Mouse (Mus musculus) heart, postnatal 36 days (tissue): ENCODE results near the gene Gm10842. TPM values are rescaled to one million over a fixed set of nuclear protein-coding genes. Genes with fewer than 3 reads are reported as not detected.

Source experiments
- DNase-seq, 2 experiments: peaks; one replicate each; pipeline ENCODE4 v3.0.0; 2021 to 2022
- intact Hi-C: fragments of 180-260 bp; cut with DNase I; formaldehyde crosslinking; loops from one replicate; pipeline ENCODE4 v1.15.1; 2025
- total RNA-seq, 2 experiments: library from RNA; stranded (reverse); gene quantifications; 2 replicates each; pipeline ENCODE4 v1.2.3; 2021

Gene Gm10842
- total RNA-seq, 2 experiments from 2014 or later: not detected

DNA sequence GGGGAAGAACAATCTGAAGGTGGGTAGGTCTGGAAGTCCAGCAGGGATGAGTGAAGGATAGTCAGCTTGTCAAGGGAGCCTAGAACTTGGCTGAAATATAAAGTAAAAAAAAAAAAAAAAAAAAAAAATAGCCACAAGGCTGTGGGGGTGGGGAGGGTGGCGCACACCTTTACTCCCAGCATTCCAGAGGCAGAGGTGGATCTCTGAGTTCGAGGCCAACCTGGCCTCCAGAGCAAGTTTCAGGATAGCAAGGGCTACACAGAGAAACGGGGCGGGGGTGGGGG is 5.3 kb downstream of the Gm10842 start:
- no peak for DNase-seq
- intact Hi-C loops: no loop called here

DNA sequence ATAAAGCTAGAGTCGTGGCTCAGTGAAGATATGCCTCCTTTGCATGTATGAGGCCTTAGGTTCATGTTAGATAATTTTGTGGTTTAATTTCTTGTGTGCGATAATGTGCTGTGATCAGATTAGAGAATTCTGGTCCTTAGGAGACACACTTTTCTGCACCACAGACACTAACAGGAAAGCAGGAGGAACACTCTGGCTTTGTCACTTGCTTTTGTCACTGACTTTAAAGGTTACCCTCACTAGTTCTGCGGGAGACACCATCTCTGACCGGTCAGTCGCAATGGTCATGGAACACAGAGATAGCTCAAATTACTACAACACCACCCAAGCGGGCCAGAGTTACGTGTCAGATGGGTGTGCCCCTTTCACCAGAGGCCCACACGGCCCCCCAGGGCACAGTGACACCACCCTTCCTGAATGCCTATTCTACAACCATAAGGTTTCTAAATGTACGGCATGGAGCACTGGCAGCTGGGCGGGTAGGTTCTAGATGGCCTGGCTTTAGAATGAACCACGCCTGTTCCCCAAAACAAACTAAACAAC is 5.7 kb downstream of the Gm10842 start:
- intact Hi-C loops: no loop called here
- no peak for DNase-seq

DNA sequence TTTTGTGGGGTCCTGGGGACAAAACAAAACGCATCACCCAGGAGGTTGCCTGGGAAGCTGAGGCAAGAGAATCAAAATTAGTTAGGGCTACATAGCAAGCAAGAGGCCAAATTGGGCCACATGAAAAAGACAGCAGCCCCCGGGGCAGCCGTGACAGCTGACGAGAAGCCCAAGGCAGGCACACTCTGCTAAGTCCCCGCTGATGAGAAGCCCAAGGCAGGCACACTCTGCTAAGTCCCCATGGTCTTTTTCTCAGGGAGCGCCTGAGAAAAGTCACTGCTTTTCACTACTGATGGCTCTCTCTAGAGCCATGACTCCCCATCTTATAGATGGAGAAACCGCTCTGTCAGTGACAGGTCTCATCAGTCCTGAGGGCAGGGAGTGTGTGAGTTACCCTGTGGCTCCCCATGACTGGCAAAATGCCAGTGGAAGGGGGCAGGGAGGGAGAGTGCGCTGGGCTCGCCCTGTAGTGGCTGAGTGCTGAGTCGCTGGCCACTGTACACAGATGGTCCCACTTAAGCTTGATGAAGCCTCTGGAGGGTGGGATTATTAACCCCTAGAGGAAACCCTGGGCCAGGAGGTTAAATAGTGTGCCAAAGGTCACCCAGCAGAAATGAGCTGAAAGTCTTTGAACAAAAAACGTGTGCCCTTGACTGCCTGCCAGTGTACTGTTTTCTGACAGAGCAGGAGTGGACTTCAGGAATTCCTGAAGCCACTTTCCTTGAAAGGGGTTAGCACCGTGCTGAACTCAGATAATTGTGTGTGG is 6.6 kb downstream of the Gm10842 start:
- intact Hi-C loops: no loop called here

DNA sequence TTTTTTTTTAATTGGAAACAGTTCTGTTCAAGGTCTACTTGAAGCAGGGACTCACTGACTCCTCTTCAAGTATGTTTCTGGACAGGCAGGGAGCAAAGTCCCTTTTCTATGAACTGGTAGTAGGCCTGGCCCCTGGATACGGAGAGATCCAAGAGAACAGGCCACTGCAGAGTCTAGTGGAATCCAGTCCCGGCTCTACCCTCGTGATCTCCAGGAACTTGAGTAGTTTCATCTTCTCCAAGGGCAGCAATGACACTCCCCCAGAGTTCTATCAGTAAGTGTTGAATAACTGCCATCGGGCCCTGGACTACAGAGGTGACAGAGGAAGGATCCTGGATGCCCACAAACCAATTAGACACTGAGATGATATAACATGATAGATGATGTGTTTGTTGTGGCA is 9.2 kb downstream of the Gm10842 start:
- intact Hi-C loops: no loop called here
- DNase-seq: no peak

More for the DNA sequence above, 6.6 kb downstream of the Gm10842 start:
- peak; percentile 18 to 40 for DNase-seq

DNA sequence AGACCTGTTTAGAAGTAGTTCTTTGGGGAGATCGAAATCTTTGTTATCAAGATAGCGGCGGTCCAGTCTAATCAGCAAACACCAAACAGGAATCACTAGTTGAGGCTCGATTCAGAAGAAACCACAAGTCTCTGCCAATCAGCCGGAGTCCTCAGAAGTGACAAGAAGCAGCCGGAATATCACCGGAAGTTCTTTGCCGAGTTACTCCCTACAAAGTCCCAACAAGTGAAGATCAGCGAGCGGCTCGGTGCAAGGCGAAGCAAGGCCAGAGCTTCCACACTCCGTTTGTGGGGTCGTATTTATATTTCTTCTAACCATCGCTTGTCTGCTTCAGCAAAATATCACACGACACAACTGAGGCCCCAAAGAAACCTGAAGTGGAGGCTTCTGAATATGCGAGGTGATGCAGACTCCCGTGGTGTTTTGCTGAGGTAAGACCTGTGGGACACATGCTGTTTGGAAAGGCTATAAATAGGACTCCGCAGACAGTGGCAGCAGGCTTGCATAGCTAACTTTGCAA is 10.1 kb downstream of the Gm10842 start:
- intact Hi-C loops: no loop called here
- peak in 1 of 2 experiments; percentile 19 for DNase-seq

DNA sequence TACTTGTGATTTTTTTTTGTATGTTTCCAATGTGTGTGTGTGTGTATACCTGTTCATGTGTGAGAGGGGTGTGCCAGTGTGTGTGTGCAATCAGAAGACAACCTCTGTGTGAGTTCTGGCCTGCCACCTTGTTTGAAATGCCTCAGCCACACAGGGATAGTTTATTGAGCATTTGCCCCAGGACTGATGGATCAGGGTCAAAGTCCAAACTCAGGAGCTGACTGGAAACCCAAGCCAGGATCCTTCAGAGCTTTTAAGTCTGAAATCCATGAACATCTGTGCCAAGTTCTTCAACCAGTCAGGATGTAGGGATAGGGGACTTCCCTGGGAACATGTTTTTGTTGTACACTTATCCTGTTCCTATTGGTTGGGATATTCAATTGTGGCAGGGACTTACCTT is 11.4 kb downstream of the Gm10842 start:
- no peak for DNase-seq
- intact Hi-C loops: no loop called here

DNA sequence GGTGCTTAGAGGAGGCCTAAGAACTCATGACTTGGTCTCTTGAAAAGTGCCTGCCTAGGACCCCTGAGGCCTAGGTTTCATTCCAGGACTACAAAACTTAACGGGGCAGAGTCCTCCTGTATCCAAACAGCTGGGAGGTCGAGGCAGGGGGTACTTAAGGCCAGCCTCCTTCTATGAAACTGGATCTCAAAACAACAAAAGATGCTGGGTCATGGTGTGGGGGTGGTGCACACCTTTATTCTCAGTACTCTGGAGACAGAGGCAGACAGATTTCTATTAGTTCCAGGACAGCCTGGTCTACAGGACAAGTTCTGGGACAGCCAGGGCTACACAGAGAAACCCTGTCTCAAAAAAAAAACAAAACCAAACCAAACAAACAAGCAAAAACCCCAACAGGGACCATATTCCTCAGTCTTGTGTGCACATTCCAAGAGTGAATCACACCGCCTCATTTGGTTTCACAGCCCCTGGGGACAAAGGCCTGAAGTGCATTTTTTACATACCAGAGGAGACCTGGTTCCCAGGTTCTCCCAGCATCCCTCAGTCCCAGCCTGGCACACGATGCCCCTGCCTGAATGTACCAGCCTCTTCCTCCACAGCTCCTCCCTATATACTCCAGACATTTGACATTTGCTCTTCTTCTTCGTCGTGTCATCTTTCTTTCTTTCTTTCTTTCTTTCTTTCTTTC is 13.1 kb downstream of the Gm10842 start:
- no peak for DNase-seq
- intact Hi-C loops: no loop called here

DNA sequence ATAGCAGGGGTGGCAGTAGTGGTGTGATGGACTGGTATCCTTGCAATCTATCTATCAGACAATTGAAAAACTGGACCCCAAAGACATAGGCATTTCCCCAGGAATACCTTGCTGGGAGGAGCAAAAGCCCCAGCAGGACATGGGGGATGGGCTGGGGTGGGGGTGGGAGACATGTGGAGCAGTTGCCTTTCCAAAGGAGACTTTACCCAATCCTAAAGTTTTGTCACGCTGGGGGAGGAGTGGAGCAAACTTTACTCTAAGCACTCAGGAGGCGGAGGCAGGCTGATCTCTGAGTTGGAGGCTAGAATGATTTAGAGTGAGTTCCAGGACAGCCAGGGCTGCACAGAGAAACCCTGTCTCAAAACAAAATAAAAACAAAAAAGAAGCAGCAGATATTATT is 14.7 kb downstream of the Gm10842 start:
- no peak for DNase-seq
- intact Hi-C loops: no loop called here

DNA sequence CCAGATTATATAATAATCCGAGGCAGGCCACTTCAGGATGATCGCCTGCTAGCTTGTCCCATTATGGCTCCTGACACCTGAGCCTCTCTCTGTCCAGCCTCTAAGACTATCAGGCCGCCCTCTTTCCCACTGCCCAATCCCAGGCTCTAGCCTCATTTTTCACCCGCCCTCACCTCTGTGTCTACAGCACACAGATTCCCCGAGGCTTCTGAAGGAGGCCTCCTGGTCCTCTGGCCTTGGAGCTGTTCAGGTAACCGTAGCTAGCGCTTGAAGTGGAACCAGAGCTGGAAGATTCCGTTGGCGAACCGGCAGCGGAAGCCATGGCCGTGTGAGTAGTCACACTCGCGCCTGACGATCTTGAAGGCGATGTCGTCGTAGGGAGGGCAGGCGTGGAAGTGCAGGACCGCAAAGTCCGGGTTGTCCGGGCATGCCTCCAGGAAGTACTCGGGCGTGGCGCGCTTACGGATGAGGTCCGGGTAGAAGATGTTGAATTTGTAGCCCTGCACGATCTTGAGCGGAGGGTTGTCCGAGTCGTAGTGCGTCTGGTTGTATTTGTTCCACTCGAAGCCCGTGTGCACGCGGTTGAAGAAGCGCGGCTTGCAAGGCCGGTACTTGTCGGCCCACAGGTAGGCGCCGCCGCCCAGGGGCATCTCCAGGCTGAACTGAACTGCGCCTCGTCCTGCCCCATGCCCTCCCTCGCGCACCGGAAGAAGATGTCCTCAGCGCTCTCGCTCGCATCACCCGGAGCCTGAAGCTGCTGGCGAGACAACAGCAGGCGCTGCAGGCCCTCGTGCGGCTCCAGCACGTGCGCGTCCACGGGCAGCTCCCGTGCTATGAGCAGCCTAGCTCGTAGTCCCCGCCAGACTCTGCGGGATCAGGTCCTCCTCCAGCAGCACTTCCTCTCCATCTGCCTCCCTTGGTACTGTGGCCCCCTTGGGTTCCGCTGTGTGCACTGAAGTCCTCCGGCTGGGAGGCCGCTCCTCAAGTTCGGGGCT is 18.1 kb downstream of the Gm10842 start:
- intact Hi-C loops: no loop called here
- DNase-seq: no peak

DNA sequence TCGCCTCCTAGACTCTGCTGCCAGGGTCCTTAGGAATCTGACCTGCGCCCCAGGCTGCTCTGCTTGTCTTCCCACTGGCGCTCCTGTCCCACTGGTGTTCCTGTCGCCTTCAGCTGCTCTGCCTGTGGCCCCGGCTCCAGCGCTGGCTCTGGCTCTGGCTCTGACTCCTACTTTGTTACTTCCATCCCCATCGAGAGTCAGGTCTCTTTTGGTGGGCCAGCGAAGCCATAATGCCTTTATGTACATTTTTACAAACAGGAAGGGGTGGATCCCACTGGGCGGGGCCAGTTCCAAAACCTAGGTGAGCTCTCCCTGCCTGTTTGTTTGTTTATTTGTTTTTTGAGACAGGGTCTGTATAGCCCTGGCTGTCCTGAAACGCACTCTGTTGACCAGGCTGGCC is 20.1 kb downstream of the Gm10842 start:
- intact Hi-C loops: no loop called here
- DNase-seq: no peak

DNA sequence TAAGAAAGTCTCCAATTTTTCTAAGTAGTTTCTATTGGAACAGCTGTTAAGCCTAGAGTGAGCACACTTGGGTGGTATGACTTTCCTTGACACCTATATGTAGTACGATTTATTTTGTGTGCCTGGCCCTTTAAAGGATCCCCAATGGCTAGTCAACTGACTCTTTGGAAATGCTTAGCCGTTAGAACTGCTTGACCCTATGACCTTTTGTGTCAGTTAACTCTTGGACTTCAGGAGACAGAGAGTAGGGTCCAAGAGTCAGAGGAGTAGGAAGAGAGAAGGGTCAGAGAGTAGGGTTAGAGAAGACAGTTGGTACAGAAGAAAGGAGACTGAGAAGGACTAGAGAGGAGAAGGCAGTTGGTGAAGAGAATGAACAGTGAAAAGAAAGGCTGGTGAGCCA is 31.8 kb downstream of the Gm10842 start, which contains the start of gene Tlk2:
Gene Tlk2 (plus strand): TSS at position 292 of the 400 bp plus-strand sequence.
- intact Hi-C loops: no loop called here

DNA sequence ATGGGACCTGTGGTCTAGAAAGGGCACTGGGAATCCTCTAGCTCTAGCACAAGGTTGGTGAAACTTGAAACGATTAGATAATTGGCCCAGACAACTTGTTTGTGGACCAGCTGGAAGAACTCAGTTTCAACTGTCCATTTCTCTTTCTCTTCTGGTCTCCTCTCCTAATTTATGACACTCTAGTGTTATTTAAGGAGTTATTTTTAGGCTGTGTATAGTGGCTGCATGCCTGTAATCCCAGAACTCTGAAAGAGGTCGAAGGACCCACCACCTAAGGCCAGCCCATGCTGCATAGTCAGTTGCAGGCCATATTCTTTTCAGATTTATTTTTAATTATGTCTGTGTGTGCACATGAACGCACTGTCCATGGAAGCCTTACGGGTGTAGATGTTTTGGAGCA is 32.8 kb downstream of the Gm10842 start:
- peak in 1 of 2 experiments; percentile 19 for DNase-seq
- intact Hi-C loops: no loop called here

More for the DNA sequence above, 31.8 kb downstream of the Gm10842 start, which contains the start of gene Tlk2:
- DNase-seq: no peak

DNA sequence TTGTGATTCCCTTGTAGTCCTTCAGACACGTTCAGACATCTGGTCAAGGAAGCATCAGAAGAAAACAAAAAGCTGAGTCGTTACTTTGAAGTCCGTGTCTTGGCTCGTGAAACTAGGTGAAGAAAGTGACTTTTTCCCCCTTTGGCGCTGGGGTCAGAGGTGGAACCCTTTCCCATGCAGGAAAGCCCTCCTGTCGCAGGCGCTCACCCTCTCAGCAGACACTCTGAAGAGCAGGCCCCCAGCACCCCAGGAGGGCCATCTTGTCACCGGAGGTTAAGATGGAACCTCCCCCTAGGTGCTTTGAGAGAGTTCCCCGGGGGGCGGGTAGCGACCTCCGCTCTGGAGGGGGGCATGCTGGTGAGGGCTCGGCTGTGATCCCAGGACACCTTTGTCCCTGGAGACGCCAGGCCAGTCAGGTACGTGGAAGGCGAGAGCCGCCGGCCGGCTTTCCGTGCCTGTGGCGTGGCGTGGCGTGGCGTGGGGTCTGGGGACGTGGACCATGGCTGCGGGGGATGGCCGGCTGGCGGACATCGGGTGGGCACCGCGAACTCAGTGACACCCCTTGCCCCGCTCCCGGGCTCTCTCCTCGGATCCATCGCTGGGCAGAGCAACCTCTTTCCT is 33.9 kb downstream of the Gm10842 start:
- intact Hi-C loops: loop anchor here (2.0 kb wide), 1 partner anchor 54 kb away; the partner anchor contains the start of gene Mettl2

DNA sequence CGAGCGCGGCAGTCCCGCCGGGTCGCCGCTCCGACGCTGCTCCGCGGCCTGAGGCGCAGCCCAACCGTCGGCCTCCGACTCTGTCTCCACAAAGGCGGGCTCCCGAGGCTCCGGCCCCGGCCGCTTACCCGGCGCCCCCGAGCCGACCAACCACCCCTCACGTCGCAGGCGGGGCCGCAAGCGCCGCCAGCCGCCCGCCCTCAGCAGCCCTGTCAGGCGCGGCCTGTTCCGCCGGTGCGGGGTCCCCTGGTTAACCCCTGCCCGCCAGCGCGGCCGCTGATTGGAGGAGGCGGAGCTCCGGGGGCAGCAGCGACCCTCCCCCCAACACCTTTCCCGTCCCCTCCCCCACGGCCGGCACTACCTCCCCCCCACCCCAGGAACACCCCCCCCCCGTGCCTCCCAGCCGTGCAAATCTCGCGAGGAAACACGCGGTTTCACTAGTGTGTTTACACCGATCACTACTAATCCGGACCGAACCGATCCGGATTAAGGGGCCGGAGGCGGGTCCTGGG is 34.5 kb downstream of the Gm10842 start:
- DNase-seq: peak; percentile 92 to 94
- intact Hi-C loops: loop anchor here (2.0 kb wide), 1 partner anchor 54 kb away; the partner anchor contains the start of gene Mettl2

More for the DNA sequence above, 33.9 kb downstream of the Gm10842 start:
- DNase-seq: peak in 1 of 2 experiments; percentile 32

DNA sequence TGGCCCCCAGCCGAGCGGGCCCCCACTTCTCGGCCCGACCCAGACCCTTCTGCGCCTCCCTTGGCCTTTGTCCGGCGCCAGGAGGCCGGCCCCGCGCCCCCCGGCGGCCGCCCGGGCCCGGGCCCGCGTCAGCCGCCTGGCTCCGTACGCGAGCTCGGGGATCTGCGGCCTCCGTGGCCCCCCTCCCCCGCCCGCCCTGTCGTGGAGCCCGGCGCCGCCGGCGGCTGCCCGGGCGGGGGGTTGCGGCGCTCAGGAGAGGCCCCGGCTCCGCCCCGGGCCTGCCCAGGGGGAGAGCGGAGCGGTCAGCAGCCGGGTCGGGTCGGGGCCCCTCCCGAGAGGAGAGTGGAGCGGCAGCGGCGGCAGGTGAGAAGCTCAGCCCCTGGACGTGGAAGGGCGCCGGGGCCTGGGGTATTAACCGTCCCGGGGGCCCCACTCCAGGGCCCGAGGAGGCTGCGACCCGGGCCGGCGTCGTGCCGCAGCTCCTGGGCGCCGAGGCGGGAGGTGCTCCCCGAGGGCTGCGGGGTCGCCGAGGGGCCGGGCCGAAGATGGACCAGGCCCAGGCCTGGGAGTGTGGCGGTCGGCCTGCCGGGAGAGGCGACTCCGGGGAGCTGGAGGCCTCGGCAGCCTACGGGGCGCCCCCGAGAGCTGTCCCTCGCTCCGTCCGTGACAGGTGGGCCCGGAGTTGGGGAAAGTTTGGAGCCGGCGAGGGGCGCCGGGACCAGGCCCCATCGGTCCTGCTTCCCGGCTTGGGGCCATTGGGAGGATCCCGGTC is 35.2 kb downstream of the Gm10842 start:
- DNase-seq: peak; percentile 45 to 71
- intact Hi-C loops: loop anchor here (2.0 kb wide), 1 partner anchor 55 kb away; the partner anchor contains the start of gene Mettl2

DNA sequence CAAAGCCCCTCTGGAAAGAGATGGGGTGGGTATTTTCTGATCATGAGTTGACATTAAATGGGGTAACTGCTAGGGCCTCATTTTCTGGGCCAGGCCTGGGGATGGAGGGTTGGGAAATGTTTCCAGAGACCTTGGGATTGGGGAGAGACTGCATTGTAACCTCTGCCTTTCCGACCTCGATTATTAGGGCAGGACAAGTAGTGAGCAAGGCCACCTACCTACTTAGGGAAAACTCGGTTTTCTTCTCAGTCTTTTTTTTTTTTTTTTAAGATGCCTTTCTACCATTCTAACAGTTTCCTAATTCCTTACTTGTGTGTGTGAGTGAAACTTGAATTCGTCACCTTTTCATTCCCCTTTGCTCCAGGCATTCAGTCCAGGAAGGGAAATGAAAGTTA is 35.8 kb downstream of the Gm10842 start:
- no peak for DNase-seq
- intact Hi-C loops: no loop called here

DNA sequence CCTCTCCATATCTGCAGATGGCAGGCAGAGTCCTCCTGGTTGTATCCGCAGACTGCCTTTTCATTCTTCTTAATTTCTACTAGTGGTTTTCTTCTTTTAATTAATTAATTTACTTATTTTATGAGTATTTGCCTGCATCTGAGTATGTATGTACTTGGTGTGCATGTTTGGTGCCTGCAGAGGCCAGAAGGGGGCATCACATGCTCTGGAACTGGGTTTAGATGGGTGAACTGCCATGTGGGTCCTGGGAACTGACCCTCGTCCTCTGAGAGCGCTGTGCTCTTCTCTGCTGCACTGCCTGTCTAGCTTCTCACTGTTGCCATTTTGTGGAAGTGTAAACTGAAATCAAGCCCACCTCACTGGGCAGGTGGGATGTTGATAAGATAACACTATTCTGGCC is 38.0 kb downstream of the Gm10842 start:
- DNase-seq: no peak
- intact Hi-C loops: no loop called here

DNA sequence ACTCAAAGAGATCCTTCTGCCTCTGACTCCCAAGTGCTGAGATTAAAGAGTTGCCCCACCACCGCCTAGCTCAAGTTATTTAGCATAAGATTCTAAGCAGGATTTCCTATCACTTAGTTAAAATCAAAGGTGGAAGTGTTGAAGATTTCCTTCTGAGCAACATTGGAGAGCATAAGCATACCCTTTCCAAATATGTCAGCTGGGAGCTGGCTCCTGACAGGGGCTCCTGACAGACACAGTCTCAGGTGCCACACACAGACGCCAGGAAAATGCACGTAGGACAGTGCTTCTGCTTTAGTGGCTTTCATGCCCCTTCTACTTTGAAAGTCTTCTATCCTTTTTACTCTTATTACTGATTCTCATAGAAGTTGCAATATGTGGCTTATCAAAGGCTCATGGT is 45.5 kb downstream of the Gm10842 start:
- intact Hi-C loops: no loop called here
- DNase-seq: no peak
